Mouse (Mus musculus): ENCODE data around the gene Olfr1128.
"Not testable (repeated sequence)": the region's sequence is repeated elsewhere in the genome, so short reads cannot be mapped to it uniquely, and the experiment has no call there.

Gene Olfr1128

DNA sequence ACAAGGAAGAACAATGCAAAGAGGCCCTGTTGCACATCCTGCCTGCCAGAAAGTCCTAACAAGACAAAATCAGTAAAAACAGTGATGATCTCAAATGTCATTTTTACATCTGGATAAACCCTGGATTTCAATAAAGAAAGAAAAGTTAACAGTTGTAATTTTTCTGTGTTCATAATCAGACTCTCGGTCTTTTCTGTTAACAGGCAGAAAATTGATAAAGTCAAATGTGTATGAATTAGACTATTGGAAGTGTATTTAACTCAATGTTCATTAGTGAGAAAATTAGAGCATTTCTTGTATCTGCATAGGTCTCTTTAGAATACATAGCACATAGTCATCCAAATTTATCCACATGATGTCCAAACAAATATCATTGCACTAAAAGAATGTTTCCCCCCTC, at the start of gene Olfr1128:
Gene Olfr1128, minus strand, starts transcription at position 101 of the 400 bp plus-strand sequence.
- no peak for DNase-seq (ENCODE audit: low read depth, low spot score)

DNA sequence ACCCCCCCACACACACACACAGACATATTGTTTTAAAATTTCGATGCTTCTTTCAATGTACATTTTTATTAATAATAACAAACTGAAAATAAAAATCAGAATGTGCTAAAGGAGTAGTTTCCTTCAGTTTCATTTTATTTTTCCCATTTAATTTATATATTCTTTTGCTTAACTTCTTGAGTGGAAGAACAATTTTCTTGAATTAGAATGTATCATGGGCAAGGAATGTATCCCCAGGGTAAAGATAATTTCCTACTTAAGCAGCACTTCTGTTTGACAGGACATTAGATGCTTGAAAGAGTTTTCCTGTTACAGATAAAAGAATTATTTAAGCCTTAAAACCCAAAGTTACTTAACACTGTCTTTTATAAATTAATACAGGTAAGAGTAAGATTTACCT, 28.3 kb upstream of the Olfr1128 start, which contains the start of gene Olfr1129:
Gene Olfr1129, plus strand, starts transcription at position 301 of the 400 bp plus-strand sequence.
- DNase-seq (ENCODE audit: low read depth, low spot score) = not testable (repeated sequence)

DNA sequence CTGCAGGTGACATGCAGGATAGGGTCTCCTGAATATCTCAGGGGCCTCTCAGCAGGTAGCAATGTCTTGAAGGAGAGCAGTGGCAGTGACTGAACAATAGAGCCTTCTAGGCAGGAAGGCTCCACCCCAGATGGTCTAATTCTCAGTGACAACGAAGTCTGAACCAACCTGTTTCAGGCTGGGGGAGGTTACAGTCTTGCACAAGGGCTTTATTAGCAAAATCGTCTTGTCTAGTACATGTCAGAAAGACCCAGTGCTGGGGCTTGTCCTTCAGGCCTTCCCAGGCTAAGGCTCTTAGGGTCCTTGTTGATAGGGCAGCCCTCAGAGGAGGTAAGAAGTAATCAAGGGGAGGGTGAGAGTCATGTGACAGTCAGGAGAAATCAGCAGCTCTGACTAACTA, 10.5 kb downstream of the Olfr1128 start:
- no peak for DNase-seq (ENCODE audit: low read depth, low spot score)

DNA sequence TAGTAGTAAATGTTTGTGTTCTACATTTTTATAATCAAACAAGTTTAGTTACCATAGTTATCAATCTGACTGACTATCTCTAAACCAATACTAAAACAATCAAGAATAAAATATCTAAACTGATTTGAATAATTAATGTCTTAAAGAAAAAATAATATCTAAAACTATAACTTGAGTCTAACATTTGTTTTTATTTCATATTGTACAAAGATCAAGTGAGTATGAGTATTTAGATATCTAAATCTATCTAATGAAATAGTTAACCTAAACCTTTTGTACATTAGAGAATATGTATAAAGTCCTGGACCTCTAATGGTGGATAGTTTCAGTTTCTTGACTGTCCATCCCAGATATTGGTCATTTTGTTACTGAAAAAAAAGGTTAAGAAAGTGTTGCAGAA, 13.8 kb downstream of the Olfr1128 start, which contains the start of gene Olfr153:
Gene Olfr153, plus strand, starts transcription at position 301 of the 400 bp plus-strand sequence.
- DNase-seq (ENCODE audit: low read depth, low spot score) = no peak

DNA sequence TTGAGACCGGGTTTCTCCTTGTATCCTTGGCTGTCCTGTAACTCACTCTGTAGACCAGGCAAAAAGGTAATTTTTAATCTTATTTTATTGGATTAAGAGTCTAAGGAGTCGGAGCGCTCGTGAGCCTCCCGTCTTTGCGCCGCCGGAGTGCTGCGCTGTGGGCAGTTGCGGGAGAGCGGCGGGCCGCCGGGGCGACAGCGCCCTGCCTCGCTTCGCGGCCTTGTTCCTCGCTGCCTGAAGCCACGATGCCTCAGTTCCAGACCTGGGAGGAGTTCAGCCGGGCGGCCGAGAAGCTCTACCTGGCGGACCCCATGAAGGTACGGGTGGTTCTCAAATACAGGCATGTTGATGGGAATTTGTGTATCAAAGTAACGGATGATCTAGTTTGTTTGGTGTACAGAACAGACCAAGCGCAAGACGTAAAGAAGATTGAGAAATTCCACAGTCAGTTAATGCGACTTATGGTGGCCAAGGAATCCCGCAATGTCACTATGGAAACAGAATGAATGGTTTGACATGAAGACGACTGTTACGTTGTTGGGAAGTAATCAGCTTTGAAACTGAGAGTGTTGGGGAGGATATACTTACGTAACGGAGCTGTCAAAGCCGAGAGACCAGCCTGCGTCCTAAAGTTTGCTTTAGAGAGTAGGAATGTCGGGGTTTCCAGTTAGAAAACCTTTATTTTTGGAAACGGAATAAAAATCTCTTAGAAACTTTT, 19.3 kb downstream of the Olfr1128 start:
- not testable (repeated sequence) for DNase-seq (ENCODE audit: low read depth, low spot score)

DNA sequence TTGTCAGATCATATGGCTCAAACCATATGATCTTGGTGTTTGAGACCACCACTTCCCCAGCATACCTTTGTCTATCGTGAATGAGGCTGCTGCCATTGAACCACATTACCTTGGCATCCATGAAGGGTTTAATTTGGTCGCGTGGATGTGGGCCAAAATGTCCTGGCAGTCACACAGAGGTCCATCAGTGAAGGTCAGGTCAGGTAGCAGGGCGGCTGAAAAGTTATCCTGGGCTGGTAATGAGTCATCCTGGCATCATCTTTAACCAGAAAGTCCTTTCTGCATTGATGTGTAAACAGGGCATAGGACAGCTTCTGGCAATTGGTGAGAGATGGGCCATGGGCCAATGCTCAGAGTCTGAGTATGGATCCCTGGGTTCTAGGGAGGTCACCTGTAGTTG, 24.7 kb downstream of the Olfr1128 start:
- no peak for DNase-seq (ENCODE audit: low read depth, low spot score)

DNA sequence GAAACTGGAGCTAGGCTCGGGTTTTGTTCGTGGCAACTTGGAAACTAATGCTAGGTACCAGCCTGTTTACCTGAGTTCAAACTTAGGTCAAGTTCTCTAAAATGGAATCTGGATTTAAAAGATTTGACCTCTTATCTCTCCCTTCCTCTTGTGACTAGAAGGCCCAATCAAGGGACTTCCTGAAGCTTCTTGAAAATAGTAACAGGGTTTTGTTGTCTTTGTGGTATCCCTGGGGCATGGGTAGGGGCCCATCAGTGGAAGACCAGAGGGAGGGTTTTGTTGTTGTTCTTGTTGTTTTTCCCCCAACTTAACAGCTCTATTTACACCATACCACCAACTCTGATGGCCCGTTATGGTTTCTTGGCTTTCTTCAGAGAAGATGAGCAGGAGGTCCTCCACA, 28.8 kb downstream of the Olfr1128 start:
- no peak for DNase-seq (ENCODE audit: low read depth, low spot score)

DNA sequence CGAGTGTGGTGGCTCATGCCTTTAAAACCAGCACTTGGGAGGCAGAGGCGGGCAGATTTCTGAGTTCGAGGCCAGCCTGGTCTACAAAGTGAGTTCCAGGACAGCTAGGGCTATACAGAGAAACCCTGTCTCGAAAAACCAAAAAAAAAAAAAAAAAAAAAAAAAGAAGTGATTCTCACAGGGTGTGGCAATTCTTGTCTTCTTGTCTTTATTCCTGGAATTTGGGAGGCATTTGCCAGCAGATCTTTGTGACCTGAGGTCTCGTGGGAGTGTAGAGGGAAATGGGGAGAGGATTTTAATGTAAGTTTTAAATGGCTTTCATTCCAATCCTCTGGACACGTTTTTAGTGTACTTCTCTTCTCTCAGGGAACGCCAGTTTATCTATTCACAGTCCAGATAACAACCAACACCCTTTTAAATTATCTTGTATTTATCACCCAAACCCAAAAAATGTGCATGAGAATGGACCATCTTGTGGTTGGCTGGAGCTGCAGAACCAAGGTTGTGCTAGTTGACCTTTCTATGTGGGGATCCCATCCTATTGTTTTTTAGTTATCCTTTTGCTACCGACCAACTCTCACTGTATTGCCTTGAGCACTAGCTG, 29.8 kb downstream of the Olfr1128 start:
- no peak for DNase-seq (ENCODE audit: low read depth, low spot score)

DNA sequence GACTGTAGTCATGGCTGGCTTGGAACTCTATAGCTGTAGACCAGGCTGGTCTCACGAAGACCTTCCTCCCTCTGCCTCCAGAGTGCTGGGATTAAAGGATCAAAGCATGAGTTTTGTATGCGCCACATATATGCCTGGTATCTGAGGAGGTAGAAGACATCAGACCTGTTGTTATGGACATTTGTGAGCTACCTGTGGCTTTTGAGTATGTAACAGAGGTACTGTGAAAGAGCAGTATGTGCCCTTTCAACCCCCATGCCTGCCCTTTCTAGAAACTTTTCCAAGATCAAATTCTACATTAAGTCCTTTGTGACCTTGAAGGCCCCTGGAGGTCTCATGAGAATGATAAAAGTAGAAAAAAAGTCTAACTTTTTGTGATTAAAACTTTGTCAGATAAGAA, 30.3 kb downstream of the Olfr1128 start:
- no peak for DNase-seq (ENCODE audit: low read depth, low spot score)

DNA sequence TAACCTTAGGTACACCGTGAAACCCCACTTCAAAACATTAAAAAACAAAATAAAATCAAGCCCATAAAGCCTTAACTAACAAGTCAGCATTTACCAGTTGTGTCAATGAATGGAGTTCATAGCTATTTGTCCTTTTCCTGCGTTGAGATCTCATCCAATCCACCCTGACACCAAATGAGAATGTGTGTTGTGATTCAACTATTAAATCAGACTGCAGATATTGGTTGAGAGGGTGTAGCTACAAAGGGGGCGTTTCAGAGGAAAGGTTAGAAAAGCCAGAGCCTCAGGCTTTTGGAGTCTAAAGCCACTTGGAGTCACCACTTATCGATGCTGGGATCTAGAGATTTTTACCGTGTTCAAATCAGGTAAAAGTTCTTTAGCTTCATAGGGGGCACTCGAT, 39.1 kb downstream of the Olfr1128 start, which contains the start of gene Pramel6:
Gene Pramel6, plus strand, starts transcription at position 301 of the 400 bp plus-strand sequence.
- DNase-seq (ENCODE audit: low read depth, low spot score) = no peak

DNA sequence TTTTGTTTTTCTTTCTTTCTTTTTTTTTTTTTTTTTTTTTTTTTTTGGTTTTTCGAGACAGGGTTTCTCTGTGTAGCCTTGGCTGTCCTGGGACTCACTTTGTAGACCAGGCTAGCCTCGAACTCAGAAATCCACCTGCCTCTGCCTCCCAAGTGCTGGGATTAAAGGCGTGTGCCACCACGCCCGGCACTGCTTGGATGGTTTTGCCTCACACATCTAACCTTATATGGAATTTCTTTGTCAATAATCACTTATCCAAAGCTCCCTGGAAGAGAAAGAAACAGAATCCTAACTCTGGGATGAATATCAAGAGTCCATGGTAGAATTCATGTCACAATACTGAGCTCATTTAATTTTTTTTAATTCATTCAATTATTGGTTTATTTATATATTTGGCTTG, 48.3 kb downstream of the Olfr1128 start, which contains the start of gene Pramel7:
Gene Pramel7, minus strand, starts transcription at position 101 of the 400 bp plus-strand sequence.
- not testable (repeated sequence) for DNase-seq (ENCODE audit: low read depth, low spot score)

Data from forelimb bud, embryonic 11.5 days (tissue).